Mouse (Mus musculus): ENCODE results near the gene Fzr1.

DNA sequence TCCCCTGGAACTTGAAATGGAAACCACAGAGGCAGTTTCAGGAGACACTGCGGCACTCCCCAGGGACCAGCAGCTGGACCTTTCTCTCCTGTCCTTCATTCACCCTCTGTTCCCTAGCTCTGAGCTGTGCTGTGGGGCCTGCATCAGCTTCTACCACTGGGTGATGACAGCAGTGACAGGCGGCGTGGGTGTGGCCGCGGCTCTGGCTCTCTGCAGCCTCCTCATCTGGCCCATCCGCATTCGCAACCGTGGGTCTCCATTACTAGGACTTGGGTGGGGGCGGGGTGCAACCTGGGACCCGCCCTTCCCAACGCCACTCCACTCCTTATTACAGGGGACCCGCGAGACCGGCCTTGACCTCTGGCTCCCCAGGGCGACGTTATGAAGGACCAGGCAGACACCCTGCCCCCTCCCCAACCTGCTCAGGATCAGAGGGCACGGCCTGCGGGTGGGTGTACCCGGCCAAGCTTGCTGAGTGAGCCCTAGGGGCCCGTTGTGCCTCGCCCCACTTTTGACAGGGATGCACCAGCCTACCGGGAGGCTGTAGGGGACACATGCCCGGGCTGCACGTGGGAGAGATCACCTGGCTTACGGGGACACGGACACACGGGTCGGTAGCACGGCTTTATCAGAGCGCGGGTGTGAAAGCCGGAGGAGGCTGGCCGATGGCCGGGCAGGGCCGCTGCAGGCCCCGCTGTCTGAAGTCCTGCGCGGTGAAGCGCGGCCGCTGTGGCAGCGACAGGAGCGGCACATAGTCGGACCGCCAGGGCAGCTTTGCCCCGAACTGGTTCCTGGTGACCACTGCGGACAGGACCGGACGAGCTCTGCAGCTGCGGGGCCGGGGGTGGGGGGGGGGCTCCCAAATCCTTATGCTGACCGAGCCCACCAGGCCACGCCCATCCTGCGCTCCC is 14.6 kb downstream of the Fzr1 start:
- TF ChIP-seq CTCF (IDR thresholded peaks at IDR 0.05; ENCODE audit: borderline replicate concordance, insufficient read depth, low read depth, low read length), result no peak
- no peak for TF ChIP-seq POLR2A (IDR thresholded peaks at IDR 0.05; ENCODE audit: borderline replicate concordance, insufficient read depth, low read length)

Measured in cerebellum, adult 2 months (tissue).